Mouse (Mus musculus) limb, embryonic 15.5 days (tissue): ENCODE data around the gene Rubcnl. TPM values are rescaled to one million over a fixed set of nuclear protein-coding genes. Genes with fewer than 3 reads are reported as not detected.

Source experiments
- polyA plus RNA-seq: library from polyadenylated mRNA; unstranded; fragments of >200 nt; fragmentation: Nextera tagmentation; extraction: Ambion mirVana; gene quantifications from 2 replicates; pipeline ENCODE4 v1.2.1, GENCODE M21; 2015

The Rubcnl gene
- polyA plus RNA-seq, 1 experiment from 2014 or later, result 1.3 TPM

Other genes with a start within 250 kb of the Rubcnl start
- 14.3 and 14.6 TPM in 2 replicates for gene Lrch1, start 68.2 kb upstream of the Rubcnl start, polyA plus RNA-seq
- gene Lrrc63, start 114.9 kb downstream of the Rubcnl start, polyA plus RNA-seq, result not detected in 2 replicates
- 36.7 and 38.4 TPM in 2 replicates for gene Lcp1, start 115.1 kb downstream of the Rubcnl start, polyA plus RNA-seq
- 0.15 and 0.45 TPM in 2 replicates for gene Cpb2, start 226.3 kb downstream of the Rubcnl start, polyA plus RNA-seq